Mouse (Mus musculus) lung, adult 2 months (tissue): Measurements from ENCODE around the gene Efcab5.

Experiments
- CTCF ChIP-seq: fragments of 200-500 bp; IDR thresholded peaks from 2 replicates; pipeline ENCODE4 v1.5.1; 2011; ENCODE audit warnings: mild to moderate bottlenecking, low read length, control low read depth; ENCODE audit not compliant: insufficient read depth
- POLR2A ChIP-seq: fragments of 200-500 bp; IDR thresholded peaks from 2 replicates; pipeline ENCODE4 v1.6.1; 2011; ENCODE audit warnings: low read depth, mild to moderate bottlenecking, control low read depth, low read length, borderline replicate concordance; ENCODE audit errors: extremely low read depth

GRCm38 (mm10) chr11:77235267-77235666 is 46.5 kb upstream of the Efcab5 start:
- TF ChIP-seq CTCF (no peak), POLR2A (no peak)
